Mouse (Mus musculus): ENCODE results near the gene Wdfy3. TPM values are rescaled to one million over a fixed set of nuclear protein-coding genes. Genes with fewer than 3 reads are reported as not detected.

Gene Wdfy3
- polyA plus RNA-seq, 1 experiment from 2014 or later = 41.5 TPM

DNA sequence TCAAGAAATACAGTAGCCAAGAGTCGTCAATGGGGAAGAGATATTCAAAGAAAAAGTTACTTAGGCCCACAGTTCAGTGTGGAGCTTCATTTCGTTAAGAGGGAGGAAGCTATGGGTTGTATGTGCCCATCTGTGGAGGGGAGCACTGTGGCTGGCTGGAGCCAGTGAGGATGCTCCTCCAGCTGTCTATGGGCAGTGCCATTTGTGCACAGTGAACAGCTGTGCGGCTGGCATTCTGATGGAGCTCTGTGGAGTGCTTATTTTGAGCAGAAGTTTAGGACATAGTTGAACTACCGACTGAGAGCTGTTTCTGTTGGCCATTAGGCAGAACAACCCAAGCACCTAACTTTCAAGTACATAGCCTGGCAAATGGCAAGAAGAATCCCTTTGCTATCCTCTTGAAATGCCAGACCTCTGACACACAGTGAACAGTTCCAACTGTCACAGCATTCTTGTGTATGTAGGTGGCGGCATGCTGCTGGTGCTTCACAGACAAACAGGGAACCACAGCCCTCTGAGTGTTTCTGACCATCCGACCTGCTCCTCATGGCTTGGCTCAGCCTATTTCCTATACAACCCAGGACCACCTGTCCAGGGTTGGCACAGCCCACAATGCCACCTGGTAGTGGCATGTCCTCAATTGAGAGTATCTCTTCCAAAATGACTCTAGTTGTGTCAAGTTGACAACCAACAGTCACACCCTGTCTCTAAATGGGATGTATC lies 177.9 kb downstream of the Wdfy3 start:
- 95% methylated on average over 6 of the region's 6 CpGs for WGBS
- Histone ChIP-seq H3K9me3 (ENCODE audit: control insufficient read depth, low read length) (no peaks in the 10 kb centered on the region), H3K4me1 (ENCODE audit: control insufficient read depth, insufficient read depth, low read length) (no peaks in the 10 kb centered on the region), H3K4me3 (replicated peaks; ENCODE audit: low read depth, low read length) (no peak overlapping the region), H3K27me3 (ENCODE audit: control insufficient read depth, insufficient read depth, low read length) (no peaks in the 10 kb centered on the region), H3K36me3 (ENCODE audit: control insufficient read depth, insufficient read depth, low read length) (peaks cover 98% of the 10 kb centered on the region), H3K27ac (replicated peaks; ENCODE audit: low read depth, low read length) (no peak overlapping the region), H3K4me2 (ENCODE audit: low read length) (no peak overlapping the region), H3K9ac (replicated peaks; ENCODE audit: low read length) (no peak overlapping the region)
- no peak for DNase-seq
- ATAC-seq (ENCODE audit: low FRiP score, low TSS enrichment) = no peak

DNA sequence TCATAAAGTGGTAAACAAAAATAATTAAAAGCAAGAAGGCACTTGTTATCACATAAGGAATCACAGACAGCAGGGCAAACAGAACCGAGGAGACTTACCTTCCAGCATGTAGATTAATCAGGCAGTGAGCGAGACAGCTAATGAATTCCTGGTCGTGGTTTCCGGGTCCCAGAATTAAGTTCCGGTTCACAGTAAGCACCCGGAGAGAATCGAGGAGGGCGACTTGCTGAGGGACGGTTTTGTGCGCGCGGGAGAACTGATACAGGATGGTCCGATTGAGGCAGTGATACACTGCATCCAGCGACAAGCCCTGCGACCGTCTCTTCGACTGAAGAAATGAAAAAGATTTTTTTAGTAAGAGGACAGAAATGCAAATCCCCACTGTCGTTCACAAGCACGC lies 181.7 kb downstream of the Wdfy3 start:
- Histone ChIP-seq H3K4me2 (ENCODE audit: low read length) (no peak overlapping the region), H3K27me3 (ENCODE audit: control insufficient read depth, insufficient read depth, low read length) (no peaks in the 10 kb centered on the region), H3K4me3 (replicated peaks; ENCODE audit: low read depth, low read length) (no peak overlapping the region), H3K36me3 (ENCODE audit: control insufficient read depth, insufficient read depth, low read length) (peaks cover 96% of the 10 kb centered on the region), H3K9ac (replicated peaks; ENCODE audit: low read length) (no peak overlapping the region), H3K9me3 (ENCODE audit: control insufficient read depth, low read length) (no peaks in the 10 kb centered on the region), H3K27ac (replicated peaks; ENCODE audit: low read depth, low read length) (no peak overlapping the region), H3K4me1 (ENCODE audit: control insufficient read depth, insufficient read depth, low read length) (no peaks in the 10 kb centered on the region)
- ATAC-seq (ENCODE audit: low FRiP score, low TSS enrichment) = no peak
- 93% methylated on average over 19 of the region's 19 CpGs for WGBS
- no peak for DNase-seq

DNA sequence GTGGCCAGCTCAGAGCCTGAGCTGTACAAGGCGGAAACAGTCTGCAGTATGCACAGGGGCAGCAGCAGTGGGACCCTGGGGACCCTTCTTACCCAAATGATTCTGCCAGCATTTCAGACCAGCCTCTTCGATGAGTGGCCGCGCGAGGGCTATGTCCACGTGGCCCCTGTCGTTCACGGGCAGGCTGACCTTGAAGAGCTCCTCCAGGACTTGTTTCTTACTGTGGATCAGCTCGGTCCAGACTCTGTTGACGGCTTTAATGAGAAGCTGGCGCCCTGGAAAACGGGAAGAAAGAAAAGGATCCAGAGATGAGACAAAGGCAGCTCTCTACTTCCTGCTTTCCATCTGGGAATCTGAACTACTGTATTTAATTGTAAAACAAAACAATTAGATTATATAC lies 184.7 kb downstream of the Wdfy3 start:
- no peaks in the 10 kb centered on the region for H3K4me1 ChIP-seq (ENCODE audit: control insufficient read depth, insufficient read depth, low read length)
- DNase-seq = no peak
- H3K27me3 ChIP-seq (ENCODE audit: control insufficient read depth, insufficient read depth, low read length) = no peaks in the 10 kb centered on the region
- H3K36me3 ChIP-seq (ENCODE audit: control insufficient read depth, insufficient read depth, low read length) = peaks cover 98% of the 10 kb centered on the region
- no peak overlapping the region for H3K4me2 ChIP-seq (ENCODE audit: low read length)
- no peaks in the 10 kb centered on the region for H3K9me3 ChIP-seq (ENCODE audit: control insufficient read depth, low read length)
- H3K27ac ChIP-seq (replicated peaks; ENCODE audit: low read depth, low read length) = no peak overlapping the region
- no peak overlapping the region for H3K4me3 ChIP-seq (replicated peaks; ENCODE audit: low read depth, low read length)
- no peak overlapping the region for H3K9ac ChIP-seq (replicated peaks; ENCODE audit: low read length)
- no peak for ATAC-seq (ENCODE audit: low FRiP score, low TSS enrichment)
- 90% methylated on average over 12 of the region's 12 CpGs for WGBS

DNA sequence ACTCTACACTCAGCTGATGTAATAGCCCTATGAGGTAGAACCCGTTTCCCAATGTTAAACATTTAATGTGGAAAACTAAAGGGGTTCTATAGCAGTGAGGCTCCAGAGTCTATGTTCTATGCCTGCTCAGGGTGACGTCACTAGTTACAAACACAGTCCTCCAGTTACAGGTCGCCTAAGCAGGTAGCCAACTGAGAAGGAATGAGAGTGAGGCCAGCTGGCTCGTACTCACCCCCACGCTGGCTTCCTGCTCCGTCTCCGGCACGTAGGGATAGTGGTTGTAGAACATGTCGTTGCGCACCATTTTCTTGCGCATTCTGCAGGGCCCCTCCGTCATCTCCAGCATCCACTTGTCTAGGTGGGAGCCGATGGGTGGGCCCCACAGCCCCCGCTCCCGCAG lies 187.5 kb downstream of the Wdfy3 start:
- Histone ChIP-seq H3K4me2 (ENCODE audit: low read length) (no peak overlapping the region), H3K4me3 (replicated peaks; ENCODE audit: low read depth, low read length) (no peak overlapping the region), H3K9ac (replicated peaks; ENCODE audit: low read length) (no peak overlapping the region), H3K27ac (replicated peaks; ENCODE audit: low read depth, low read length) (no peak overlapping the region), H3K4me1 (ENCODE audit: control insufficient read depth, insufficient read depth, low read length) (no peaks in the 10 kb centered on the region), H3K36me3 (ENCODE audit: control insufficient read depth, insufficient read depth, low read length) (peaks cover 95% of the 10 kb centered on the region), H3K9me3 (ENCODE audit: control insufficient read depth, low read length) (no peaks in the 10 kb centered on the region), H3K27me3 (ENCODE audit: control insufficient read depth, insufficient read depth, low read length) (no peaks in the 10 kb centered on the region)
- 97% methylated on average over 15 of the region's 15 CpGs for WGBS
- no peak for DNase-seq
- ATAC-seq (ENCODE audit: low FRiP score, low TSS enrichment) = no peak

DNA sequence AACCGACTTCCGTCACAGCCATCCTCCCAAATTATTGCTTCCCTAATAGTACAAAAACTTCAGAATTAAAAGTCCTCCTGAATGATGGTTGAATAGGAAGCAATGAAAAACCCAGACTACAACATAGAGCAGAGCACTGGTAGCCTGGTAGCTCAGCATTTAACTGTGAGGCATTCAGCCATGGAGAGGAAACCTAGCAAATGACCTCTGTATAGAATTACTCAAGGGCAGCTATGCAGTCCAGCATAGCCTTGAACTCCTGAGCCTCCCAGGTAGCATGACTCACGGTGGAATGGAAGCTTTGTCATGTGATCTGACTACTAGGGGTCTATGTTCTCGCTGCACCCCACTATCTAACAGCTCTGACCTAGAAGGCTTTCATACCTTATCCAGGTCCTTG lies 189.8 kb downstream of the Wdfy3 start:
- H3K4me2 ChIP-seq (ENCODE audit: low read length) = no peak overlapping the region
- H3K27me3 ChIP-seq (ENCODE audit: control insufficient read depth, insufficient read depth, low read length) = no peaks in the 10 kb centered on the region
- H3K9ac ChIP-seq (replicated peaks; ENCODE audit: low read length) = no peak overlapping the region
- H3K27ac ChIP-seq (replicated peaks; ENCODE audit: low read depth, low read length) = no peak overlapping the region
- ATAC-seq (ENCODE audit: low FRiP score, low TSS enrichment) (no peak), DNase-seq (no peak)
- H3K4me1 ChIP-seq (ENCODE audit: control insufficient read depth, insufficient read depth, low read length) = no peaks in the 10 kb centered on the region
- no peaks in the 10 kb centered on the region for H3K9me3 ChIP-seq (ENCODE audit: control insufficient read depth, low read length)
- H3K36me3 ChIP-seq (ENCODE audit: control insufficient read depth, insufficient read depth, low read length) = peaks cover 95% of the 10 kb centered on the region
- WGBS = 95% methylated on average over 4 of the region's 4 CpGs
- H3K4me3 ChIP-seq (replicated peaks; ENCODE audit: low read depth, low read length) = no peak overlapping the region

DNA sequence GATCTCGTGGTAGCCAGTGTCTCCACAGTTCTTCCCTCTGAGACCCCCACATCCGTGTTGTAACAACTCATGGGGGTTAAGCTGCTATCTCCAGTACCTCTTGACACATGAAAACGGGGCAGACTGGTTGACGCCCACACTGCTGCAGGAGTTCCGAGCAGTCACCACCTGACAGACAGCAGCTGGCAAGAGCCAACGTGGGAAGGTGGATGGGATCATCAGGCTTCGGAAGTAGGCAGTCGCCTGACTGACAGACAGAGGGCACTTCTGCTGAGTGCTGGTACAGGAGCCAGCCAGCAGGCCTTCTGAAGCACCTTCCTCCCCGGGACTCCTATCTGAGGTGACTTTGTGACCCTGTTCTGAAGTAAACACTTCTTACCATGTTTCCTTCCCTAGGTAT lies 191.3 kb downstream of the Wdfy3 start:
- ATAC-seq (ENCODE audit: low FRiP score, low TSS enrichment) = no peak
- 85% methylated on average over 9 of the region's 9 CpGs for WGBS

DNA sequence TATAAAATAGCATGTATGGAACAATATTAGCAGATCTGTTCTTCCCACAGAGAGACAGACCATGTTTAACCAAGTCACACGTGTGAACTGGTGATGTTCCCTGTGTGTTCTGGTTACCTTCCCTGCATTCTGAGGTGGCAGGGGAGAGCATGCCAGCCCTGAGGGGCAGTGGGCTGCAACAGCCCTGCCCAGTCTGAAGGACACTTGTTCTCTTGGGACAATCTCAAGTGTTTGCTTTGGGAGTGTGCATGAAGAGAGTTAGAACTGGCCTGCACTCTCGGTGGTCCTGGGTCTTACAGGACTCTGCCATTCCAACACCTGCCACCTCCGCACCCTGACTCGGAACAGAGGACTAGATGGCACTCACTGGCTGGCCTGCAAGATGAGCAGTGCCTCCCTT lies 193.5 kb downstream of the Wdfy3 start:
- H3K27me3 ChIP-seq (ENCODE audit: control insufficient read depth, insufficient read depth, low read length) = no peaks in the 10 kb centered on the region
- DNase-seq (no peak), ATAC-seq (ENCODE audit: low FRiP score, low TSS enrichment) (no peak)
- H3K27ac ChIP-seq (replicated peaks; ENCODE audit: low read depth, low read length) = no peak overlapping the region
- H3K9me3 ChIP-seq (ENCODE audit: control insufficient read depth, low read length) = no peaks in the 10 kb centered on the region
- H3K4me3 ChIP-seq (replicated peaks; ENCODE audit: low read depth, low read length) = no peak overlapping the region
- peaks cover 95% of the 10 kb centered on the region for H3K36me3 ChIP-seq (ENCODE audit: control insufficient read depth, insufficient read depth, low read length)
- no peak overlapping the region for H3K9ac ChIP-seq (replicated peaks; ENCODE audit: low read length)
- no peak overlapping the region for H3K4me2 ChIP-seq (ENCODE audit: low read length)
- WGBS = 88% methylated on average over 4 of the region's 4 CpGs
- H3K4me1 ChIP-seq (ENCODE audit: control insufficient read depth, insufficient read depth, low read length) = no peaks in the 10 kb centered on the region

More for the DNA sequence above, 191.3 kb downstream of the Wdfy3 start:
- no peaks in the 10 kb centered on the region for H3K9me3 ChIP-seq (ENCODE audit: control insufficient read depth, low read length)
- no peak overlapping the region for H3K4me2 ChIP-seq (ENCODE audit: low read length)
- H3K36me3 ChIP-seq (ENCODE audit: control insufficient read depth, insufficient read depth, low read length) = peaks cover 95% of the 10 kb centered on the region
- no peak for DNase-seq
- H3K4me3 ChIP-seq (replicated peaks; ENCODE audit: low read depth, low read length) = no peak overlapping the region
- no peaks in the 10 kb centered on the region for H3K27me3 ChIP-seq (ENCODE audit: control insufficient read depth, insufficient read depth, low read length)
- no peak overlapping the region for H3K9ac ChIP-seq (replicated peaks; ENCODE audit: low read length)
- H3K27ac ChIP-seq (replicated peaks; ENCODE audit: low read depth, low read length) = no peak overlapping the region
- no peaks in the 10 kb centered on the region for H3K4me1 ChIP-seq (ENCODE audit: control insufficient read depth, insufficient read depth, low read length)

DNA sequence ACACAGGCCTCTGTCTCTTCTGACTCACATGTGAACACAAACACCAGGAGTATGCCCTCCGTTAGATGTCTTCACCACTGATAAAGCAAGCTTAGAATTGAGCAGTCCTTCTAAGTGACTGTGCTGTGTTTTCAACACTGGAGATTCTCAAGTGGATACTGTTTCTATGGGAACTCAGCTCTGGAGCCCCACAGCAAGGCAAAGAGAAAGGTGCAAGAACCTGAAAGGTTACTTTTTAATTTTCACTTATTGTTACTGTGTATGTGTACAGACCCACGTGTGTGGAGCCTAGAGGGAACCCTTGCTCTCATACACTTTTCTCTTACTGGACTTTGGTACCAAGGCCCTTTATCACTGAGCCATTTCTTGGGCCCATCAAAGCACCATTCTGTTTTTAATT lies 203.0 kb downstream of the Wdfy3 start:
- no peak overlapping the region for H3K9ac ChIP-seq (replicated peaks; ENCODE audit: low read length)
- no peaks in the 10 kb centered on the region for H3K9me3 ChIP-seq (ENCODE audit: control insufficient read depth, low read length)
- 80% methylated on average over 2 of the region's 2 CpGs for WGBS
- H3K36me3 ChIP-seq (ENCODE audit: control insufficient read depth, insufficient read depth, low read length) = peaks cover 99% of the 10 kb centered on the region
- H3K4me3 ChIP-seq (replicated peaks; ENCODE audit: low read depth, low read length) = no peak overlapping the region
- H3K27ac ChIP-seq (replicated peaks; ENCODE audit: low read depth, low read length) = no peak overlapping the region
- H3K27me3 ChIP-seq (ENCODE audit: control insufficient read depth, insufficient read depth, low read length) = no peaks in the 10 kb centered on the region
- H3K4me2 ChIP-seq (ENCODE audit: low read length) = no peak overlapping the region
- no peak for ATAC-seq (ENCODE audit: low FRiP score, low TSS enrichment)
- no peaks in the 10 kb centered on the region for H3K4me1 ChIP-seq (ENCODE audit: control insufficient read depth, insufficient read depth, low read length)
- no peak for DNase-seq

DNA sequence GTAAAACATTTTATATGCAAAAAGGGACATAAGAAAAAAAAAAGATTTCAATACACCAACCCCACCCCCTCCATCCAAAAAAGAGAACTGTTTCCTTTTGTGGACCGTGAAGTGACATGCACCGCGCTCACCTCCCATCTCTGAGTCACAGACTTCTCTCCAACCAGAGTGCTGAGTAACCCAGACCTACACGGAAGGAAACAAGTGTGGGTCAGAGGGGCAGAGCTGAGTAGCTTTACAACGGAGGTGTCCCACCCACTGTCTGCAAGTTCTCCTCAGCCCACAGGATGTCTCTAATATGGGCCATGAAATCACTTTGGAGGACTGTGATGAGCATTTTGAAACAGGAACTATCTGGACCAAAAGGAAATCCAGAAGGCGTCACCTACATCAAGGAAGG lies 205.8 kb downstream of the Wdfy3 start:
- Histone ChIP-seq H3K9ac (replicated peaks; ENCODE audit: low read length) (no peak overlapping the region), H3K36me3 (ENCODE audit: control insufficient read depth, insufficient read depth, low read length) (peaks cover 94% of the 10 kb centered on the region), H3K4me3 (replicated peaks; ENCODE audit: low read depth, low read length) (no peak overlapping the region), H3K9me3 (ENCODE audit: control insufficient read depth, low read length) (no peaks in the 10 kb centered on the region), H3K27me3 (ENCODE audit: control insufficient read depth, insufficient read depth, low read length) (no peaks in the 10 kb centered on the region), H3K4me1 (ENCODE audit: control insufficient read depth, insufficient read depth, low read length) (no peaks in the 10 kb centered on the region), H3K27ac (replicated peaks; ENCODE audit: low read depth, low read length) (no peak overlapping the region), H3K4me2 (ENCODE audit: low read length) (no peak overlapping the region)
- 93% methylated on average over 6 of the region's 6 CpGs for WGBS
- DNase-seq = no peak
- no peak for ATAC-seq (ENCODE audit: low FRiP score, low TSS enrichment)
